Mouse (Mus musculus): ENCODE data around the gene Pi4ka. TPM values are rescaled to one million over a fixed set of nuclear protein-coding genes. Genes with fewer than 3 reads are reported as not detected.
A peak's percentile ranks its signal among the peaks of the same experiment; 100 is the strongest.

Pi4ka gene
- total RNA-seq (2014; rRNA removed): 122 and 135 TPM in 2 replicates
- 46.5 and 49.3 TPM in 2 replicates for polyA plus RNA-seq (2015; fragmentation: Nextera tagmentation; extraction: Ambion mirVana)

DNA sequence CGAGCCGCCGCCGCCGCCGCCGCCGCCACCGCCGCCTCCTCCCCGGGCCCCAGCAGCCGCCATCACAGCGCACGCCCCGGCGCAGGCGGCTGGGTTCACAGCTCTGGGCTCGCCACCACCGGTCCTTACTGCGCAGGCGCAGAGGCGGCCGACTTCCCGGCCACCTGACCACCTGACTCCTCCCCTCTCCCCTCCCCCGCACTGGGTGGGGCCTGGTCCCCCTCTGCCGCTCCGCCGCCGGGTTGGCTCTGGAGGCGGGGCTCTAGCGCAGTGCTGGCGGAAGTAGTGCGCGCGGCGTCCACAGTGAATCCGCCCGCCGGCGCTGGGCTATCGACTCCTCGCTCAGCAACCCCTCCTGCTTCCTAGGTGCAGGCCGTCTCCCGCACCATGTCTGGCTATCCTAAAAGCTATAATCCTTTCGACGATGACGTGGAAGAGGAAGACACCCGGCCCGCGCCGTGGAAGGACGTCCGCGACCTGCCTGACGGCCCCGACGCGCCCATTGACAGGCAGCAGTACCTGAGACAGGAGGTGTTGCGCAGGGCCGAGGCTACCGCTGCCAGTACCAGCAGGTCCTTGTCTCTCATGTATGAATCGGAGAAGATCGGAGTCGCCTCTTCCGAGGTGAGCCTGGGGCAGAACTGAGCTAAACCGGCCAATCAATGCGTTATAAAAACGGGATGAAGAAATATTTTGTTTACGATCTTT lies at the start of gene Pi4ka, which contains the start of gene Snap29:
Gene Pi4ka (minus strand): TSS at position 579 of the 708 bp plus-strand sequence.
Gene Snap29 (plus strand): TSS at position 251 of the 708 bp plus-strand sequence.
- TF ChIP-seq CTCF (IDR thresholded peaks at IDR 0.05): no peak; the same call in 1 of the 2 replicates
- H3K36me3 ChIP-seq (ENCODE audit: insufficient read depth, low read length): 0 out of 2 replicates have a peak, but pooled peaks cover 4% of the 10 kb centered on the region
- DNase-seq (ENCODE audit: low spot score) (peak; percentile 99), ATAC-seq (ENCODE audit: low FRiP score) (peak; percentile 98)
- under 1% methylated on average over 54 of the region's 69 CpGs for WGBS
- H3K4me3 ChIP-seq (ENCODE audit: low read depth, low read length): peak within 1 kb of the TSS; percentile 82
- H3K9ac ChIP-seq (replicated peaks; ENCODE audit: low read length, poor library complexity, severe bottlenecking): peak within 1 kb of the TSS; percentile 81
- H3K9me3 ChIP-seq (ENCODE audit: low read length): no peaks in the 10 kb centered on the region
- peak within 1 kb of the TSS; percentile 91 for H3K27ac ChIP-seq (ENCODE audit: low read depth, low read length)
- H3K4me2 ChIP-seq (ENCODE audit: low read depth, low read length, poor library complexity, severe bottlenecking): peak within 1 kb of the TSS; percentile 65
- peaks cover 17% of the 10 kb centered on the region for H3K4me1 ChIP-seq (ENCODE audit: insufficient read depth, low read length)
- H3K27me3 ChIP-seq (ENCODE audit: insufficient read depth, low read length): no peaks in the 10 kb centered on the region

DNA sequence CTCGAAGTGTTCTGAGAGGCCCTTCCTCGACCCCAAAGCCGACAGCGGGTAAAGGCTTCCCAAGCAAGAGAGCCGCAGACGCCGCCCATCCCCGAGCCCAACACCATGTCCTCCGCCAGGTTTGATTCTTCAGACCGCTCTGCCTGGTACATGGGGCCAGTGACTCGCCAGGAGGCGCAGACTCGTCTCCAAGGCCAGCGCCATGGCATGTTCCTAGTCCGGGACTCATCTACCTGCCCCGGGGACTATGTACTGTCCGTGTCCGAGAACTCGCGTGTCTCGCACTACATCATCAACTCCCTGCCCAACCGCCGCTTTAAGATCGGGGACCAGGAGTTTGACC lies 46.2 kb upstream of the Pi4ka start:
- peak; percentile 36 for DNase-seq (ENCODE audit: low spot score)

GRCm38 (mm10) chr16:17451541-17452372 lies 45.6 kb upstream of the Pi4ka start, which contains the start of gene Crkl:
TSS of gene Crkl (plus strand) at chr16:17451987.
- ATAC-seq (ENCODE audit: low FRiP score): peak; percentile 96
- Histone ChIP-seq H3K4me1 (ENCODE audit: insufficient read depth, low read length) (peaks cover 12% of the 10 kb centered on the region), H3K36me3 (ENCODE audit: insufficient read depth, low read length) (peaks cover 3% of the 10 kb centered on the region; the same call in 1 of the 2 replicates), H3K9ac (replicated peaks; ENCODE audit: low read length, poor library complexity, severe bottlenecking) (peak within 1 kb of the TSS; percentile 88), H3K9me3 (ENCODE audit: low read length) (no peaks in the 10 kb centered on the region), H3K4me3 (ENCODE audit: low read depth, low read length) (peak within 1 kb of the TSS; percentile 81), H3K27me3 (ENCODE audit: insufficient read depth, low read length) (no peaks in the 10 kb centered on the region), H3K27ac (ENCODE audit: low read depth, low read length) (peak within 1 kb of the TSS; percentile 90), H3K4me2 (ENCODE audit: low read depth, low read length, poor library complexity, severe bottlenecking) (peak within 1 kb of the TSS; percentile 86)
- WGBS: under 1% methylated on average over 62 of the region's 63 CpGs
- no peak for TF ChIP-seq CTCF (IDR thresholded peaks at IDR 0.05)
- DNase-seq (ENCODE audit: low spot score): peak; percentile 99

More for the DNA sequence above, 46.2 kb upstream of the Pi4ka start:
- Histone ChIP-seq H3K4me2 (ENCODE audit: low read depth, low read length, poor library complexity, severe bottlenecking) (peak overlapping the region; percentile 86), H3K27me3 (ENCODE audit: insufficient read depth, low read length) (no peaks in the 10 kb centered on the region), H3K9me3 (ENCODE audit: low read length) (no peaks in the 10 kb centered on the region), H3K27ac (ENCODE audit: low read depth, low read length) (peak overlapping the region; percentile 90), H3K4me1 (ENCODE audit: insufficient read depth, low read length) (peaks cover 12% of the 10 kb centered on the region), H3K36me3 (ENCODE audit: insufficient read depth, low read length) (peaks cover 3% of the 10 kb centered on the region; the same call in 1 of the 2 replicates), H3K4me3 (ENCODE audit: low read depth, low read length) (peak overlapping the region; percentile 81), H3K9ac (replicated peaks; ENCODE audit: low read length, poor library complexity, severe bottlenecking) (peak overlapping the region; percentile 88)
- ATAC-seq (ENCODE audit: low FRiP score): peak; percentile 29
- 0 out of 2 replicates have a peak, but pooled peaks have one; percentile 2 for TF ChIP-seq CTCF (IDR thresholded peaks at IDR 0.05)
- under 1% methylated on average over 24 of the region's 24 CpGs for WGBS

GRCm38 (mm10) chr16:17432576-17432975 lies 26.5 kb upstream of the Pi4ka start:
- H3K9me3 ChIP-seq (ENCODE audit: low read length): no peaks in the 10 kb centered on the region
- H3K4me2 ChIP-seq (ENCODE audit: low read depth, low read length, poor library complexity, severe bottlenecking): no peak overlapping the region
- no peaks in the 10 kb centered on the region for H3K4me1 ChIP-seq (ENCODE audit: insufficient read depth, low read length)
- no peak overlapping the region for H3K27ac ChIP-seq (ENCODE audit: low read depth, low read length)
- DNase-seq (ENCODE audit: low spot score) (no peak), ATAC-seq (ENCODE audit: low FRiP score) (no peak)
- H3K4me3 ChIP-seq (ENCODE audit: low read depth, low read length): no peak overlapping the region
- H3K36me3 ChIP-seq (ENCODE audit: insufficient read depth, low read length): peaks cover 10% of the 10 kb centered on the region
- 92% methylated on average over 2 of the region's 2 CpGs for WGBS
- H3K27me3 ChIP-seq (ENCODE audit: insufficient read depth, low read length): no peaks in the 10 kb centered on the region
- no peak overlapping the region for H3K9ac ChIP-seq (replicated peaks; ENCODE audit: low read length, poor library complexity, severe bottlenecking)
- TF ChIP-seq CTCF (IDR thresholded peaks at IDR 0.05): peak; percentile 59

GRCm38 (mm10) chr16:17423021-17423420 lies 16.9 kb upstream of the Pi4ka start:
- Histone ChIP-seq H3K4me2 (ENCODE audit: low read depth, low read length, poor library complexity, severe bottlenecking) (no peak overlapping the region), H3K9me3 (ENCODE audit: low read length) (no peaks in the 10 kb centered on the region), H3K9ac (replicated peaks; ENCODE audit: low read length, poor library complexity, severe bottlenecking) (no peak overlapping the region), H3K4me3 (ENCODE audit: low read depth, low read length) (no peak overlapping the region), H3K27me3 (ENCODE audit: insufficient read depth, low read length) (no peaks in the 10 kb centered on the region), H3K4me1 (ENCODE audit: insufficient read depth, low read length) (no peaks in the 10 kb centered on the region), H3K27ac (ENCODE audit: low read depth, low read length) (no peak overlapping the region), H3K36me3 (ENCODE audit: insufficient read depth, low read length) (peaks cover 39% of the 10 kb centered on the region)
- no peak for TF ChIP-seq CTCF (IDR thresholded peaks at IDR 0.05)
- ATAC-seq (ENCODE audit: low FRiP score) (no peak), DNase-seq (ENCODE audit: low spot score) (no peak)
- 75% methylated on average over 3 of the region's 3 CpGs for WGBS

All from midbrain, postnatal 0 days (tissue).